Mouse (Mus musculus): Measurements from ENCODE around the gene Podxl2. TPM values are rescaled to one million over a fixed set of nuclear protein-coding genes. Genes with fewer than 3 reads are reported as not detected.

Gene Podxl2
- polyA plus RNA-seq, 1 experiment from 2014 or later, result 54.2 TPM

GRCm38 (mm10) chr6:88803957-88804695, 70.7 kb downstream of the Podxl2 start:
- no peaks in the 10 kb centered on the region; the same call in 1 of the 2 replicates for H3K27me3 ChIP-seq (ENCODE audit: insufficient read depth, low read length)
- no peaks in the 10 kb centered on the region for H3K9me3 ChIP-seq (replicated peaks; ENCODE audit: low read length)
- WGBS, result 81% methylated on average over 4 of the region's 4 CpGs
- H3K9ac ChIP-seq (ENCODE audit: low read depth, low read length), result no peak overlapping the region
- no peak for ATAC-seq (replicated peaks; ENCODE audit: low FRiP score, low read depth)
- TF ChIP-seq CTCF (IDR thresholded peaks at IDR 0.05; ENCODE audit: low read depth), result 0 out of 2 replicates have a peak, but pooled peaks have one; percentile 8
- no peaks in the 10 kb centered on the region; the same call in 1 of the 2 replicates for H3K4me1 ChIP-seq (replicated peaks; ENCODE audit: insufficient read depth, low read length)
- H3K36me3 ChIP-seq (ENCODE audit: insufficient read depth, low read length), result no peaks in the 10 kb centered on the region
- no peak overlapping the region for H3K27ac ChIP-seq
- DNase-seq (ENCODE audit: low spot score), result no peak
- H3K4me2 ChIP-seq (ENCODE audit: low read length), result no peak overlapping the region
- H3K4me3 ChIP-seq (replicated peaks; ENCODE audit: low read depth, low read length), result no peak overlapping the region

GRCm38 (mm10) chr6:88803051-88803450, 71.8 kb downstream of the Podxl2 start:
- Histone ChIP-seq H3K27ac (no peak overlapping the region), H3K4me2 (ENCODE audit: low read length) (no peak overlapping the region), H3K9me3 (replicated peaks; ENCODE audit: low read length) (no peaks in the 10 kb centered on the region), H3K4me3 (replicated peaks; ENCODE audit: low read depth, low read length) (no peak overlapping the region), H3K4me1 (replicated peaks; ENCODE audit: insufficient read depth, low read length) (no peaks in the 10 kb centered on the region), H3K9ac (ENCODE audit: low read depth, low read length) (no peak overlapping the region), H3K27me3 (ENCODE audit: insufficient read depth, low read length) (no peaks in the 10 kb centered on the region; the same call in 1 of the 2 replicates), H3K36me3 (ENCODE audit: insufficient read depth, low read length) (no peaks in the 10 kb centered on the region)
- DNase-seq (ENCODE audit: low spot score), result no peak
- ATAC-seq (replicated peaks; ENCODE audit: low FRiP score, low read depth), result no peak
- WGBS, result 72% methylated on average over 7 of the region's 7 CpGs
- TF ChIP-seq CTCF (IDR thresholded peaks at IDR 0.05; ENCODE audit: low read depth), result no peak

- Histone ChIP-seq H3K4me3 (replicated peaks; ENCODE audit: low read depth, low read length) (no peak overlapping the region), H3K27ac (no peak overlapping the region), H3K9me3 (replicated peaks; ENCODE audit: low read length) (no peaks in the 10 kb centered on the region), H3K27me3 (ENCODE audit: insufficient read depth, low read length) (no peaks in the 10 kb centered on the region; the same call in 1 of the 2 replicates), H3K4me1 (replicated peaks; ENCODE audit: insufficient read depth, low read length) (no peaks in the 10 kb centered on the region), H3K4me2 (ENCODE audit: low read length) (no peak overlapping the region), H3K9ac (ENCODE audit: low read depth, low read length) (no peak overlapping the region), H3K36me3 (ENCODE audit: insufficient read depth, low read length) (no peaks in the 10 kb centered on the region)
- no peak for DNase-seq (ENCODE audit: low spot score)
- ATAC-seq (replicated peaks; ENCODE audit: low FRiP score, low read depth), result no peak
- 37% methylated on average over 3 of the region's 3 CpGs for WGBS
- TF ChIP-seq CTCF (IDR thresholded peaks at IDR 0.05; ENCODE audit: low read depth), result no peak
Observed at GRCm38 (mm10) chr6:88800735-88801134, 74.1 kb downstream of the Podxl2 start.

GRCm38 (mm10) chr6:88800191-88800590, 74.7 kb downstream of the Podxl2 start:
- 86% methylated on average over 7 of the region's 7 CpGs for WGBS
- ATAC-seq (replicated peaks; ENCODE audit: low FRiP score, low read depth) (no peak), DNase-seq (ENCODE audit: low spot score) (no peak)
- no peaks in the 10 kb centered on the region for H3K9me3 ChIP-seq (replicated peaks; ENCODE audit: low read length)
- no peak overlapping the region for H3K4me3 ChIP-seq (replicated peaks; ENCODE audit: low read depth, low read length)
- H3K9ac ChIP-seq (ENCODE audit: low read depth, low read length), result no peak overlapping the region
- no peaks in the 10 kb centered on the region for H3K36me3 ChIP-seq (ENCODE audit: insufficient read depth, low read length)
- no peak overlapping the region for H3K27ac ChIP-seq
- no peaks in the 10 kb centered on the region; the same call in 1 of the 2 replicates for H3K27me3 ChIP-seq (ENCODE audit: insufficient read depth, low read length)
- no peak for TF ChIP-seq CTCF (IDR thresholded peaks at IDR 0.05; ENCODE audit: low read depth)
- no peaks in the 10 kb centered on the region for H3K4me1 ChIP-seq (replicated peaks; ENCODE audit: insufficient read depth, low read length)
- no peak overlapping the region for H3K4me2 ChIP-seq (ENCODE audit: low read length)

GRCm38 (mm10) chr6:88794561-88794971, 80.3 kb downstream of the Podxl2 start:
- H3K9me3 ChIP-seq (replicated peaks; ENCODE audit: low read length), result no peaks in the 10 kb centered on the region
- ATAC-seq (replicated peaks; ENCODE audit: low FRiP score, low read depth) (no peak), DNase-seq (ENCODE audit: low spot score) (no peak)
- H3K4me2 ChIP-seq (ENCODE audit: low read length), result no peak overlapping the region
- H3K27me3 ChIP-seq (ENCODE audit: insufficient read depth, low read length), result no peaks in the 10 kb centered on the region
- H3K4me1 ChIP-seq (replicated peaks; ENCODE audit: insufficient read depth, low read length), result peaks cover 15% of the 10 kb centered on the region; the same call in 1 of the 2 replicates
- TF ChIP-seq CTCF (IDR thresholded peaks at IDR 0.05; ENCODE audit: low read depth), result no peak
- no peak overlapping the region for H3K9ac ChIP-seq (ENCODE audit: low read depth, low read length)
- H3K4me3 ChIP-seq (replicated peaks; ENCODE audit: low read depth, low read length), result no peak overlapping the region
- H3K27ac ChIP-seq, result no peak overlapping the region
- 34% methylated on average over 14 of the region's 14 CpGs for WGBS
- H3K36me3 ChIP-seq (ENCODE audit: insufficient read depth, low read length), result no peaks in the 10 kb centered on the region

- Histone ChIP-seq H3K4me3 (replicated peaks; ENCODE audit: low read depth, low read length) (no peak overlapping the region), H3K36me3 (ENCODE audit: insufficient read depth, low read length) (no peaks in the 10 kb centered on the region), H3K9ac (ENCODE audit: low read depth, low read length) (no peak overlapping the region), H3K9me3 (replicated peaks; ENCODE audit: low read length) (no peaks in the 10 kb centered on the region), H3K27me3 (ENCODE audit: insufficient read depth, low read length) (no peaks in the 10 kb centered on the region), H3K27ac (no peak overlapping the region), H3K4me1 (replicated peaks; ENCODE audit: insufficient read depth, low read length) (peaks cover 15% of the 10 kb centered on the region; the same call in 1 of the 2 replicates), H3K4me2 (ENCODE audit: low read length) (no peak overlapping the region)
- TF ChIP-seq CTCF (IDR thresholded peaks at IDR 0.05; ENCODE audit: low read depth), result no peak
- ATAC-seq (replicated peaks; ENCODE audit: low FRiP score, low read depth), result no peak
- no peak for DNase-seq (ENCODE audit: low spot score)
- whole genome bisulfite sequencing, result 78% methylated on average over 13 of the region's 13 CpGs
Observed at GRCm38 (mm10) chr6:88793872-88794271, 81.0 kb downstream of the Podxl2 start.
